Mouse (Mus musculus) E14TG2a.4 (cell line): ENCODE measurements around the gene Kdm6b.

Source experiments
- H3K27me3 ChIP-seq: 2 replicates; pipeline ENCODE4 v1.6.1; 2014; ENCODE audit warnings: low read length, control low read depth; ENCODE audit not compliant: insufficient read depth
- H3K36me3 ChIP-seq: 2 replicates; pipeline ENCODE4 v1.6.1; 2014; ENCODE audit warnings: low read length, control low read depth; ENCODE audit not compliant: insufficient read depth
- H3K4me1 ChIP-seq: replicated peaks from 2 replicates; pipeline ENCODE4 v1.6.1; 2014; ENCODE audit warnings: low read depth, low read length, control low read depth
- H3K4me3 ChIP-seq: replicated peaks from 2 replicates; pipeline ENCODE4 v1.5.1; 2014; ENCODE audit warnings: mild to moderate bottlenecking, low read length
- H3K9me3 ChIP-seq: 2 replicates; pipeline ENCODE4 v1.6.1; 2014; ENCODE audit warnings: low read length, control low read depth
- CTCF ChIP-seq: conservative IDR thresholded peaks from 2 replicates; pipeline ENCODE4 v1.5.1; 2014; ENCODE audit warnings: low read length
- NANOG ChIP-seq: IDR thresholded peaks from 2 replicates; pipeline ENCODE4 v1.6.1; 2014; ENCODE audit warnings: borderline replicate concordance, low read length, mixed read lengths
- POU5F1 ChIP-seq: IDR thresholded peaks from 2 replicates; pipeline ENCODE4 v1.6.1; 2014; ENCODE audit warnings: low read length, borderline replicate concordance

The Kdm6b gene

GRCm38 (mm10) chr11:69433189-69433588 lies 19.7 kb upstream of the Kdm6b start:
- H3K36me3 ChIP-seq = no peaks in the 10 kb centered on the region
- H3K9me3 ChIP-seq = no peaks in the 10 kb centered on the region
- no peak for TF ChIP-seq CTCF
- TF ChIP-seq NANOG = no peak
- no peak for TF ChIP-seq POU5F1
- H3K4me1 ChIP-seq = peaks cover 70% of the 10 kb centered on the region
- H3K4me3 ChIP-seq = no peak overlapping the region
- H3K27me3 ChIP-seq = peaks cover 59% of the 10 kb centered on the region

GRCm38 (mm10) chr11:69432640-69432982 lies 19.1 kb upstream of the Kdm6b start:
- no peak overlapping the region for H3K4me3 ChIP-seq
- TF ChIP-seq POU5F1 (no peak), CTCF (no peak), NANOG (no peak)
- peaks cover 55% of the 10 kb centered on the region for H3K27me3 ChIP-seq
- H3K4me1 ChIP-seq = peaks cover 72% of the 10 kb centered on the region
- H3K9me3 ChIP-seq = no peaks in the 10 kb centered on the region
- H3K36me3 ChIP-seq = no peaks in the 10 kb centered on the region

- Histone ChIP-seq H3K27me3 (peaks cover 49% of the 10 kb centered on the region), H3K36me3 (no peaks in the 10 kb centered on the region), H3K4me1 (peaks cover 72% of the 10 kb centered on the region), H3K4me3 (no peak overlapping the region), H3K9me3 (no peaks in the 10 kb centered on the region)
- TF ChIP-seq POU5F1 (no peak), NANOG (no peak), CTCF (peak; percentile 23; the same call in 1 of the 2 replicates)
These were observed 18.6 kb upstream of the Kdm6b start for GRCm38 (mm10) chr11:69431829-69432639.

GRCm38 (mm10) chr11:69430631-69431030 lies 17.2 kb upstream of the Kdm6b start:
- TF ChIP-seq POU5F1 (no peak), CTCF (no peak), NANOG (no peak)
- Histone ChIP-seq H3K9me3 (no peaks in the 10 kb centered on the region), H3K36me3 (no peaks in the 10 kb centered on the region), H3K4me1 (peaks cover 69% of the 10 kb centered on the region), H3K27me3 (peaks cover 35% of the 10 kb centered on the region), H3K4me3 (peak overlapping the region; percentile 51; the same call in 1 of the 2 replicates)

GRCm38 (mm10) chr11:69429313-69429712 lies 15.8 kb upstream of the Kdm6b start:
- Histone ChIP-seq H3K9me3 (no peaks in the 10 kb centered on the region), H3K27me3 (peaks cover 23% of the 10 kb centered on the region), H3K4me1 (peaks cover 64% of the 10 kb centered on the region), H3K4me3 (no peak overlapping the region), H3K36me3 (no peaks in the 10 kb centered on the region)
- TF ChIP-seq CTCF (no peak), POU5F1 (no peak)

GRCm38 (mm10) chr11:69428751-69429150 lies 15.3 kb upstream of the Kdm6b start:
- no peak for TF ChIP-seq NANOG
- no peak for TF ChIP-seq CTCF
- TF ChIP-seq POU5F1 = no peak
- Histone ChIP-seq H3K9me3 (no peaks in the 10 kb centered on the region), H3K36me3 (no peaks in the 10 kb centered on the region), H3K4me1 (peaks cover 64% of the 10 kb centered on the region), H3K27me3 (peaks cover 25% of the 10 kb centered on the region), H3K4me3 (no peak overlapping the region)

- Histone ChIP-seq H3K4me3 (no peak overlapping the region), H3K9me3 (no peaks in the 10 kb centered on the region), H3K27me3 (peaks cover 34% of the 10 kb centered on the region), H3K4me1 (peaks cover 57% of the 10 kb centered on the region), H3K36me3 (no peaks in the 10 kb centered on the region)
- TF ChIP-seq NANOG (no peak), POU5F1 (no peak), CTCF (no peak)
These were observed 12.8 kb upstream of the Kdm6b start for GRCm38 (mm10) chr11:69426246-69426645.

- TF ChIP-seq POU5F1 (no peak), CTCF (no peak), NANOG (no peak)
- Histone ChIP-seq H3K36me3 (no peaks in the 10 kb centered on the region), H3K4me1 (peaks cover 61% of the 10 kb centered on the region), H3K27me3 (peaks cover 36% of the 10 kb centered on the region), H3K9me3 (no peaks in the 10 kb centered on the region), H3K4me3 (no peak overlapping the region)
These were observed 10.4 kb upstream of the Kdm6b start for GRCm38 (mm10) chr11:69423885-69424284.

GRCm38 (mm10) chr11:69422842-69423241 lies 9.4 kb upstream of the Kdm6b start:
- Histone ChIP-seq H3K9me3 (no peaks in the 10 kb centered on the region), H3K27me3 (peaks cover 36% of the 10 kb centered on the region), H3K4me1 (peaks cover 57% of the 10 kb centered on the region), H3K4me3 (no peak overlapping the region), H3K36me3 (no peaks in the 10 kb centered on the region)
- TF ChIP-seq POU5F1 (no peak), NANOG (no peak)
